Mouse (Mus musculus): ENCODE data around the gene Kat6b.

GRCm38 (mm10) chr14:21602937-21603336, 121.7 kb downstream of the Kat6b start:
- no peak for TF ChIP-seq POLR2A (IDR thresholded peaks at IDR 0.05; ENCODE audit: insufficient read length, low read depth)
- TF ChIP-seq SRF (IDR thresholded peaks at IDR 0.05; ENCODE audit: control insufficient read depth, insufficient read length, low read depth) = no peak
- TF ChIP-seq MAX (IDR thresholded peaks at IDR 0.05; ENCODE audit: low read depth) = no peak
- no peak for TF ChIP-seq MYOG (IDR thresholded peaks at IDR 0.05; ENCODE audit: control insufficient read depth in 1 of 3, insufficient read depth in 1 of 3, insufficient read length in 2 of 3, low read depth in 2 of 3)
- TF ChIP-seq CEBPB (IDR thresholded peaks at IDR 0.05; ENCODE audit: insufficient read depth, poor library complexity, severe bottlenecking) = no peak
- TF ChIP-seq TCF12 (IDR thresholded peaks at IDR 0.05; ENCODE audit: insufficient read depth, poor library complexity, severe bottlenecking) = no peak
- no peak for TF ChIP-seq E2F4 (IDR thresholded peaks at IDR 0.05; ENCODE audit: insufficient read depth)
- TF ChIP-seq POLR2AphosphoS2 (IDR thresholded peaks at IDR 0.05; ENCODE audit: insufficient read length, low read depth) = no peak
- TF ChIP-seq MYOD1 (IDR thresholded peaks at IDR 0.05; ENCODE audit: control insufficient read depth in 1 of 3, insufficient read length in 2 of 3, low read depth in 2 of 3) = no peak
- no peak for TF ChIP-seq USF1 (IDR thresholded peaks at IDR 0.05; ENCODE audit: low read depth)

All from myocyte (in vitro differentiated cells).